Mouse (Mus musculus) right cerebral cortex, postnatal 14 days (tissue): Measurements from ENCODE around the gene Ttc1.

ENCODE experiments used
- DNase-seq: peaks from one replicate; pipeline ENCODE4 v3.0.0; 2022

Ttc1 gene

GRCm38 (mm10) chr11:43700291-43700690 lies 47.5 kb downstream of the Ttc1 start:
- DNase-seq: no peak

GRCm38 (mm10) chr11:43698621-43699020 lies 49.2 kb downstream of the Ttc1 start:
- no peak for DNase-seq

DNA sequence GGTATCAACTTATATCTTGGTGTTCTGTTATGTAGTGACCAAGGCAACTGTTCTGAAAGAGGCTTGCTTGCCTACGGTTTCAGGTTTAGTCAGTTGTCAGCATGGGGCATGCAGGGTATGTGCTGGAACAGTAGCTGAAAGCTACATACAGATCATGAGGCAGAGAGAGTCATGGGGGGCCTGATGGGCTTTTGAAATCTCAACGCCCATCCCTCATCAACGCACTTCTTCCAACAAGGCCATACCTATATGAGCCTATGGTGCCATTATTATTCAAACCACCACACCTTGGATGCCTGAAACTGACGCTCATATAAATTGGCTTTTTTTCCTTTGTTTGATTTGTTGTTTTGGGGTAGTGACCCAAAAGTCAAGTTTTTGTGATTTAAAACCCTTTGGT lies 51.2 kb downstream of the Ttc1 start:
- DNase-seq: no peak

- DNase-seq: no peak
These were observed 59.0 kb downstream of the Ttc1 start for GRCm38 (mm10) chr11:43688850-43689249.

DNA sequence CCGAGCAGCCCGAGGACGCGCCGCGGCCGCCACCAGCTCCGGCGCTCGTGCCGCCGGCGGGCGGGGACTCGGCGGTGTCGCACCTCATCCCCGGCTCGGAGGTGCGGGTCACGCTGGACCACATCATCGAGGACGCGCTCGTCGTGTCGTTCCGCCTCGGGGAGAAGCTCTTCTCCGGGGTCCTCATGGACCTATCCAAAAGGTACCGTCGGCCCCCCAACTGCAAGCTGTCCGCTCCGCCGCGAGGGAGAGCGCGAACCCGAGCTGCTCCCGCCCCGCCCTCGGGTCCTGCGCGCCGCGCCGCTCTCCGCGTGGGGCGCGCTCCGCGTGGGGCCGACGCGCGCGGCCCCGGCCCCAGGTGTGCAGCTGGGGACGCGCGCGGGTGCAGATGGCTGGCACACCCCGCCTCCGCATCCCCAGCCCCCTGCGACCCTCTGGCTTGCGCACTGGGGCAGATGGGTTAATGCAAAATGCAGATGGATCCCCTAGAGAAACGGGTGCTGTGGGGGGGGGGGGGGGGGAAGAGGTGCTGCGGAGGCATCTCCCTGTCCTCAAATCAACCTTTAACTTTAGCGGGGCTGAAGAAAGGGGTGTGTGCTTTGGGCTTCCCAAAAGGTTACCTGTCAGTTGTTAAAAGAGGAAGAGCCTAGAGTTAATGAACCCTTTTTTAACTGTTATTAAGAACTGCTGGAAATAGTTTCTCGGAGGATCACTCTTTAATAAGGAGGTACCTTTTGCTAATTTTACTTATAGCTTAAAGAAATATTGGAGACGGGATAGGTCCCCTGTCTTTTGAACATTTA lies 65.2 kb downstream of the Ttc1 start:
- DNase-seq: peak; percentile 65

DNA sequence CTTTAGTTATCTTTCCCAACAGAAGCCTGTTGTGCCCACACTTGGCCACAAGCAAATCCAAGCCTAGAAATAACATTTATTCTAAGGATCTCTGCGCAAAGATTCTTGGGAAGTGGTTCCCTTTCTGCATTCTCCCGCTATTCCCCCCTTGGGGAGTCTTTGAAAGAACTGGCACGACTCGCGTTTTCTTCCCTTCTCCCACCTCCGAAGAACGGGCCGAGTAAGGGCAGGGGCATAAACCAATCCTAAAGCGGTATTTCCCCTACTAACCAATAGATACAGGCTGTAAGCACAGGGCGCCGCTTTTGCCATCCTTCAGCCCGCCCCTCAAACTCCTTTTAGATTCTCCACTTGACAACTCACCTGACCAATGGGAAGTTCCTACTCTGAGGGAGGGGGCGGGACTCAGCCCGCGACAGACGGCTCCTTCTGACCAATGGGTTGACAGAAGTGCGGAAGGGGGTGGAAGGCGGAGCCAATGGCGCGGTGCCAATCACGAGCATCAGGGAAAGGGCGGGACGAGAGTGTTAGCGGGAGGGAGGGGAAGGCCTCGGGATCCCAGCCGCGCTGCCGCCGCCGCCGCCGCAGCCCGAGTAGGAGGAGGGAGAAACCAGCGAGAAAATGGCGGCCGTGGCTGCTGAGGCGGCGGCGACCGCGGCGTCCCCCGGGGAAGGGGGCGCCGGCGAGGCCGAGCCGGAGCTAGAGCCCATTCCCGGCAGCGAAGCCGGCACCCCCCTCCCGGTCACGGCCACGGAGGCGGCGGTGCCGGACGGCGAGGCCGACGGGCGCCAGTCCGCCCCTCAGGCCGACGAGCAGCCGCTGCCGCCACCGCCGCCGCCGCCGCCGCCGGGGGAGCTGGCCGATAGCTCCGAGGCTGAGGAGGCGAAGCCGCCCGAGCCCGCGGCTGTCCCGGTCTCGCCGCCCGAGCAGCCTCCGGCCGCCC lies 66.1 kb downstream of the Ttc1 start, which contains the start of gene Pwwp2a:
Gene Pwwp2a, plus strand, starts transcription at position 527 of the 943 bp plus-strand sequence.
- DNase-seq: peak; percentile 100
